ENCODE assay signal across 9 mouse cellular contexts in the genomic region with DNA sequence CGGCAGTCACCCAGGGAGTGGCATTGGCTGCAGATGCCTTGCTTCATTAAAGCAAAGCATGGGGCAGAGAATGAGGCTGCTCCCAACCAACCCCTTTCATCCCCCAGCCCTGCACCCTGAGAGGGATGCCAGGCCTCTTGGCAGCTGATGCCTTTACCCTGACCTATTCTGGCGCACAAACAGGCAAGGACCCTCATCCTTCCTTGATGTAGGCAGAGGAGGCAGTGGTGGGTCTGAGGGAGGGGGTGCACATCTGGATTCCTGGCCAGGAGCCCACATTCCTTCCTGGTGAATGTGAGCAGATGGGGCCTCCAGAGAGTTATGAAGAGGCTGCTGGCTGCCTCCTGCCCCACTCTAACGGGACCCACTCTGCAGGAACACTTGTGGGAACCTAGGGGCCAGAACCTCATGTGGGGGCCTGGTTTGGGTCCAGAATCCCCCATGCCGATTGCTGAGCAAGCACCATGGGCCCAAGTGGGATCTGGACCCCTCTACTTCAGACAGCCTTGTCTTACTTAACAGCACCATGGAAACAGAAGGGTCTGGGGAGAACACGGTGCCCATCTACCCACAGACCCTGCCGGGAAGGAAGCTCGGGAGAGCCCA. TPM values are rescaled to one million over a fixed set of nuclear protein-coding genes. Genes with fewer than 3 reads are reported as not detected.
DNase-seq lines count a peak whose midpoint lies in the region; ATAC-seq lines count a peak whose summit lies in the region.
"Had no signal": no experiment of that assay in that cellular context is flagged by ENCODE, and none has a peak within 500 bp of the region (broad histone marks: within the 10 kb centered on the region; RNA-seq: fewer than 3 reads in every experiment).

No protein-coding gene starts in this region.

- H3K9me3 ChIP-seq in limb, embryonic 11.5 days (ENCODE audit: control insufficient read depth, low read length): no peaks in the 10 kb centered on the region
- no peaks in the 10 kb centered on the region for H3K9me3 ChIP-seq in limb, embryonic 10.5 days (replicated peaks)
- no peaks in the 10 kb centered on the region for H3K9me3 ChIP-seq in embryonic facial prominence, embryonic 12.5 days
- H3K9me3 ChIP-seq in limb, embryonic 15.5 days: no peaks in the 10 kb centered on the region

- H3K4me2 ChIP-seq in limb, embryonic 11.5 days (ENCODE audit: low read depth, severe bottlenecking): no peak overlapping the region
- no peak overlapping the region for H3K4me2 ChIP-seq in embryonic facial prominence, embryonic 12.5 days (replicated peaks)
- peak overlapping the region; percentile 26; the same call in 1 of the 2 replicates for H3K4me2 ChIP-seq in limb, embryonic 15.5 days

- H3K36me3 ChIP-seq in limb, embryonic 11.5 days (ENCODE audit: control insufficient read depth, insufficient read depth, low read length): peaks cover 2% of the 10 kb centered on the region; the same call in 1 of the 2 replicates
- H3K36me3 ChIP-seq in limb, embryonic 10.5 days: peaks cover 32% of the 10 kb centered on the region
- peaks cover 25% of the 10 kb centered on the region for H3K36me3 ChIP-seq in embryonic facial prominence, embryonic 12.5 days
- peaks cover 27% of the 10 kb centered on the region for H3K36me3 ChIP-seq in limb, embryonic 15.5 days

- 0 out of 2 replicates have a peak, but pooled peaks have one; percentile 35 for ATAC-seq in limb, embryonic 11.5 days (ENCODE audit: insufficient number of reproducible peaks, low FRiP score, low TSS enrichment, low read depth)
- 0 out of 2 replicates have a peak, but pooled peaks have one; percentile 54 for ATAC-seq in embryonic facial prominence, embryonic 12.5 days (ENCODE audit: insufficient number of reproducible peaks, insufficient read depth, low FRiP score, low TSS enrichment)
- ATAC-seq in limb, embryonic 15.5 days (ENCODE audit: insufficient number of reproducible peaks, low FRiP score, low TSS enrichment, low read depth): peak; percentile 50; the same call in 1 of the 2 replicates

- no peak overlapping the region for H3K4me3 ChIP-seq in limb, embryonic 11.5 days (ENCODE audit: low read depth, low read length)
- no peak overlapping the region for H3K4me3 ChIP-seq in limb, embryonic 10.5 days
- no peak overlapping the region for H3K4me3 ChIP-seq in embryonic facial prominence, embryonic 12.5 days
- H3K4me3 ChIP-seq in limb, embryonic 15.5 days: no peak overlapping the region

- DNase-seq in heart, adult 11 months: peak; percentile 91
- no peak for DNase-seq in heart, postnatal 36 days
- no peak for DNase-seq in limb, embryonic 11.5 days (ENCODE audit: low spot score)
- no peak for DNase-seq in limb, embryonic 10.5 days (ENCODE audit: low spot score)
- DNase-seq in urinary bladder, postnatal 10 days (ENCODE audit: low spot score): no peak
- no peak for DNase-seq in cerebellum, adult 11-12 months
- DNase-seq: cerebellum, adult 18-20 months had no signal

- no peak overlapping the region for H3K9ac ChIP-seq in limb, embryonic 11.5 days (ENCODE audit: low read length)
- no peak overlapping the region for H3K9ac ChIP-seq in embryonic facial prominence, embryonic 12.5 days
- H3K9ac ChIP-seq in limb, embryonic 15.5 days: no peak overlapping the region

- WGBS in limb, embryonic 11.5 days: 70% methylated on average over 7 of the region's 7 CpGs
- WGBS in limb, embryonic 10.5 days: 71% methylated on average over 7 of the region's 7 CpGs
- WGBS in embryonic facial prominence, embryonic 12.5 days: 62% methylated on average over 7 of the region's 7 CpGs
- WGBS in limb, embryonic 15.5 days: 32% methylated on average over 7 of the region's 7 CpGs

- H3K27ac ChIP-seq in limb, embryonic 11.5 days (replicated peaks; ENCODE audit: low read depth, low read length): no peak overlapping the region
- no peak overlapping the region; the same call in 1 of the 2 replicates for H3K27ac ChIP-seq in limb, embryonic 10.5 days
- H3K27ac ChIP-seq in embryonic facial prominence, embryonic 12.5 days: peak overlapping the region; percentile 51
- H3K27ac ChIP-seq in limb, embryonic 15.5 days: peak overlapping the region; percentile 84

- H3K4me1 ChIP-seq in limb, embryonic 11.5 days (ENCODE audit: control insufficient read depth, insufficient read depth, low read length): peaks cover 30% of the 10 kb centered on the region
- H3K4me1 ChIP-seq in limb, embryonic 10.5 days: peaks cover 65% of the 10 kb centered on the region
- H3K4me1 ChIP-seq in embryonic facial prominence, embryonic 12.5 days: peaks cover 68% of the 10 kb centered on the region
- peaks cover 77% of the 10 kb centered on the region for H3K4me1 ChIP-seq in limb, embryonic 15.5 days

- H3K27me3 ChIP-seq in limb, embryonic 11.5 days (ENCODE audit: control insufficient read depth, insufficient read depth, low read length): no peaks in the 10 kb centered on the region
- H3K27me3 ChIP-seq in limb, embryonic 10.5 days (ENCODE audit: low read depth, poor library complexity, severe bottlenecking): peaks cover 6% of the 10 kb centered on the region; the same call in 1 of the 2 replicates
- no peaks in the 10 kb centered on the region for H3K27me3 ChIP-seq in embryonic facial prominence, embryonic 12.5 days
- H3K27me3 ChIP-seq in limb, embryonic 15.5 days: no peaks in the 10 kb centered on the region

- intact Hi-C loops in heart, postnatal 36 days (cut with DNase I): no loop called here

RNA-seq across cellular contexts. Expression of gene Zcchc24, which starts 12.4 kb away (rescaled TPM):
- total RNA-seq in heart, postnatal 36 days (2021): 10 to 100 TPM; 35.0 to 39.0 TPM
- polyA plus RNA-seq in limb, embryonic 11.5 days (2014; fragmentation: Nextera tagmentation; extraction: Ambion mirVana): 19.5 and 21.8 TPM in 2 replicates
- 9.9 and 17.0 TPM in 2 replicates for polyA plus RNA-seq in limb, embryonic 10.5 days (2016; fragmentation: Nextera tagmentation; extraction: Ambion mirVana)
- polyA plus RNA-seq in embryonic facial prominence, embryonic 12.5 days (2016; fragmentation: Nextera tagmentation; extraction: Ambion mirVana): 47.3 and 47.4 TPM in 2 replicates
- polyA plus RNA-seq in limb, embryonic 15.5 days (2015; fragmentation: Nextera tagmentation; extraction: Ambion mirVana): 31.6 and 35.4 TPM in 2 replicates

Comparison
In these comparisons a context has a peak if more than half of its experiments do, and no peak if none do; other contexts are left out.
1. H3K27ac ChIP-seq: peak in embryonic facial prominence, embryonic 12.5 days (single experiment) and limb, embryonic 15.5 days (single experiment); none in limb, embryonic 11.5 days (single experiment) and limb, embryonic 10.5 days (single experiment).
2. Peak in every context shown above with its lines, with median percentiles within 50 percentile points of each other: ATAC-seq.